Mouse (Mus musculus): Measurements from ENCODE around the gene Arl4a. TPM values are rescaled to one million over a fixed set of nuclear protein-coding genes. Genes with fewer than 3 reads are reported as not detected.

Arl4a gene
- polyA plus RNA-seq, 1 experiment, result 204 TPM

GRCm38 (mm10) chr12:40023014-40023642 lies 14.7 kb downstream of the Arl4a start:
- Histone ChIP-seq H3K27ac (replicated peaks; ENCODE audit: low read depth, low read length) (peak overlapping the region; percentile 96), H3K4me3 (ENCODE audit: insufficient read depth, low read depth, low read length) (no peak overlapping the region), H3K4me1 (ENCODE audit: control insufficient read depth, insufficient read depth, insufficient read length, low read length) (peaks cover 9% of the 10 kb centered on the region; the same call in 1 of the 2 replicates)

GRCm38 (mm10) chr12:40022344-40022743 lies 15.5 kb downstream of the Arl4a start:
- Histone ChIP-seq H3K4me3 (ENCODE audit: insufficient read depth, low read depth, low read length) (no peak overlapping the region), H3K4me1 (ENCODE audit: control insufficient read depth, insufficient read depth, insufficient read length, low read length) (peaks cover 9% of the 10 kb centered on the region; the same call in 1 of the 2 replicates), H3K27ac (replicated peaks; ENCODE audit: low read depth, low read length) (peak overlapping the region; percentile 96)

- Histone ChIP-seq H3K4me3 (ENCODE audit: insufficient read depth, low read depth, low read length) (peak overlapping the region; percentile 41), H3K27ac (replicated peaks; ENCODE audit: low read depth, low read length) (peak overlapping the region; percentile 62; the same call in 1 of the 2 replicates), H3K4me1 (ENCODE audit: control insufficient read depth, insufficient read depth, insufficient read length, low read length) (peaks cover 12% of the 10 kb centered on the region; the same call in 1 of the 2 replicates)
Observed at GRCm38 (mm10) chr12:40017955-40018505, 19.8 kb downstream of the Arl4a start.

GRCm38 (mm10) chr12:40016648-40017460 lies 21.0 kb downstream of the Arl4a start:
- peak overlapping the region; percentile 45 for H3K4me3 ChIP-seq (ENCODE audit: insufficient read depth, low read depth, low read length)
- peaks cover 9% of the 10 kb centered on the region; the same call in 1 of the 2 replicates for H3K4me1 ChIP-seq (ENCODE audit: control insufficient read depth, insufficient read depth, insufficient read length, low read length)
- peak overlapping the region; percentile 97 for H3K27ac ChIP-seq (replicated peaks; ENCODE audit: low read depth, low read length)

- no peak overlapping the region for H3K4me3 ChIP-seq (ENCODE audit: insufficient read depth, low read depth, low read length)
- peaks cover 9% of the 10 kb centered on the region; the same call in 1 of the 2 replicates for H3K4me1 ChIP-seq (ENCODE audit: control insufficient read depth, insufficient read depth, insufficient read length, low read length)
- peak overlapping the region; percentile 97 for H3K27ac ChIP-seq (replicated peaks; ENCODE audit: low read depth, low read length)
Observed at GRCm38 (mm10) chr12:40016068-40016467, 21.8 kb downstream of the Arl4a start.

- Histone ChIP-seq H3K4me3 (ENCODE audit: insufficient read depth, low read depth, low read length) (no peak overlapping the region), H3K4me1 (ENCODE audit: control insufficient read depth, insufficient read depth, insufficient read length, low read length) (no peaks in the 10 kb centered on the region), H3K27ac (replicated peaks; ENCODE audit: low read depth, low read length) (peak overlapping the region; percentile 32; the same call in 1 of the 2 replicates)
Observed at GRCm38 (mm10) chr12:40009866-40010265, 28.0 kb downstream of the Arl4a start.

- no peaks in the 10 kb centered on the region for H3K4me1 ChIP-seq (ENCODE audit: control insufficient read depth, insufficient read depth, insufficient read length, low read length)
- no peak overlapping the region for H3K4me3 ChIP-seq (ENCODE audit: insufficient read depth, low read depth, low read length)
- no peak overlapping the region for H3K27ac ChIP-seq (replicated peaks; ENCODE audit: low read depth, low read length)
Observed at GRCm38 (mm10) chr12:40008459-40008858, 29.4 kb downstream of the Arl4a start.

GRCm38 (mm10) chr12:40004766-40005165 lies 33.1 kb downstream of the Arl4a start:
- Histone ChIP-seq H3K4me3 (ENCODE audit: insufficient read depth, low read depth, low read length) (no peak overlapping the region), H3K27ac (replicated peaks; ENCODE audit: low read depth, low read length) (no peak overlapping the region), H3K4me1 (ENCODE audit: control insufficient read depth, insufficient read depth, insufficient read length, low read length) (no peaks in the 10 kb centered on the region)

- H3K27ac ChIP-seq (replicated peaks; ENCODE audit: low read depth, low read length), result peak overlapping the region; percentile 10; the same call in 1 of the 2 replicates
- no peak overlapping the region for H3K4me3 ChIP-seq (ENCODE audit: insufficient read depth, low read depth, low read length)
- peaks cover 8% of the 10 kb centered on the region for H3K4me1 ChIP-seq (ENCODE audit: control insufficient read depth, insufficient read depth, insufficient read length, low read length)
Observed at GRCm38 (mm10) chr12:39998853-39999195, 39.0 kb downstream of the Arl4a start.

GRCm38 (mm10) chr12:39998070-39998852 lies 39.6 kb downstream of the Arl4a start:
- Histone ChIP-seq H3K27ac (replicated peaks; ENCODE audit: low read depth, low read length) (peak overlapping the region; percentile 10), H3K4me3 (ENCODE audit: insufficient read depth, low read depth, low read length) (no peak overlapping the region), H3K4me1 (ENCODE audit: control insufficient read depth, insufficient read depth, insufficient read length, low read length) (peaks cover 8% of the 10 kb centered on the region)

GRCm38 (mm10) chr12:39997651-39998050 lies 40.2 kb downstream of the Arl4a start:
- peaks cover 9% of the 10 kb centered on the region for H3K4me1 ChIP-seq (ENCODE audit: control insufficient read depth, insufficient read depth, insufficient read length, low read length)
- H3K27ac ChIP-seq (replicated peaks; ENCODE audit: low read depth, low read length), result no peak overlapping the region
- no peak overlapping the region for H3K4me3 ChIP-seq (ENCODE audit: insufficient read depth, low read depth, low read length)

GRCm38 (mm10) chr12:39996015-39996414 lies 41.8 kb downstream of the Arl4a start:
- Histone ChIP-seq H3K27ac (replicated peaks; ENCODE audit: low read depth, low read length) (no peak overlapping the region), H3K4me3 (ENCODE audit: insufficient read depth, low read depth, low read length) (no peak overlapping the region), H3K4me1 (ENCODE audit: control insufficient read depth, insufficient read depth, insufficient read length, low read length) (peaks cover 10% of the 10 kb centered on the region)

GRCm38 (mm10) chr12:39995609-39996008 lies 42.2 kb downstream of the Arl4a start:
- Histone ChIP-seq H3K4me3 (ENCODE audit: insufficient read depth, low read depth, low read length) (no peak overlapping the region), H3K4me1 (ENCODE audit: control insufficient read depth, insufficient read depth, insufficient read length, low read length) (peaks cover 10% of the 10 kb centered on the region), H3K27ac (replicated peaks; ENCODE audit: low read depth, low read length) (no peak overlapping the region)

- H3K4me3 ChIP-seq (ENCODE audit: insufficient read depth, low read depth, low read length), result no peak overlapping the region
- H3K27ac ChIP-seq (replicated peaks; ENCODE audit: low read depth, low read length), result no peak overlapping the region
- peaks cover 2% of the 10 kb centered on the region; the same call in 1 of the 2 replicates for H3K4me1 ChIP-seq (ENCODE audit: control insufficient read depth, insufficient read depth, insufficient read length, low read length)
Observed at GRCm38 (mm10) chr12:39992767-39993302, 45.0 kb downstream of the Arl4a start.

All from brown adipose tissue, adult 24 weeks (tissue).